9 mouse cellular contexts compared by ENCODE assay signal in the genomic region with DNA sequence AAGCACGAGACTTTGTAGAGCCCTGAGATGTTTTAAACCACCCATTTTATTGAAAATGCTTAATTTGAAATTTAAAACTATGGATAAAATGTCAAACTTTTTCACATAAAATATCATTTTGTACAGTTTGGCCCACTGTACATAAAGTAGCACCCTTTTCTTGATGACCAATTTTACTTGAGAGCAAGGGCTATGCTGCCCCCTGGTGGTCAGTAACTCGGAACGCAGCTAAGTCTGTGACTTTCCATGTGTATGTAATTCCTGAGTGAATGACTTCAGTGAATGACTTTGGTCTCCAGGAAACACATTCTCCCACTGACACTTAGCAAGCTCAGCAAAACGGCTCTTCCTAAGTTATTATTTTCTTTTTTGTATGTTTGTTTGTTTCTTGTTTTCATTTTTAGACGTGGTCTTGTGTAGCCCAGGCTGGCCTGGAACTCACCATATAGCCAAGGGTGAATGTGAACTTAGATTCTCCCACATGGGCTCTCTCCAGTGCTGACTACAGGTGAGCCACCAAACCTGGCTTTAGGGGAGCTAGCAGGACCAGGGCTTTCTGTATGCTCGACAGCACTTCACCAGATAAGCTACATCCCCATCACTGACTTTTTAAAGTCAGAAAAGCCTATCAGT. TPM values are rescaled to one million over a fixed set of nuclear protein-coding genes. Genes with fewer than 3 reads are reported as not detected.
DNase-seq lines count a peak whose midpoint lies in the region; ATAC-seq and TF ChIP-seq lines count a peak whose summit lies in the region.
"Had no signal": no experiment of that assay in that cellular context is flagged by ENCODE, and none has a peak within 500 bp of the region (broad histone marks: within the 10 kb centered on the region; RNA-seq: fewer than 3 reads in every experiment).

No protein-coding gene starts in this region.

- H3K9me3 ChIP-seq in G1E (replicated peaks) = no peaks in the 10 kb centered on the region
- no peaks in the 10 kb centered on the region for H3K9me3 ChIP-seq in liver, embryonic 13.5 days (replicated peaks)
- H3K9me3 ChIP-seq: limb, embryonic 13.5 days had no signal

- H3K27me3 ChIP-seq in G1E (ENCODE audit: insufficient read depth, low read length) = no peaks in the 10 kb centered on the region
- H3K27me3 ChIP-seq in liver, embryonic 13.5 days = no peaks in the 10 kb centered on the region
- H3K27me3 ChIP-seq: limb, embryonic 13.5 days had no signal

- no peak overlapping the region for H3K9ac ChIP-seq in liver, embryonic 13.5 days
- H3K9ac ChIP-seq: limb, embryonic 13.5 days had no signal

- no peaks in the 10 kb centered on the region for H3K4me1 ChIP-seq in G1E (ENCODE audit: insufficient read depth, low read depth, low read length)
- H3K4me1 ChIP-seq in liver, embryonic 13.5 days (replicated peaks) = no peaks in the 10 kb centered on the region
- H3K4me1 ChIP-seq: limb, embryonic 13.5 days had no signal

- H3K27ac ChIP-seq in liver, embryonic 13.5 days = no peak overlapping the region
- H3K27ac ChIP-seq: limb, embryonic 13.5 days had no signal

- 0 out of 2 replicates have a peak, but pooled peaks have one; percentile 40 for ATAC-seq in G1E (ENCODE audit: extremely low read depth, insufficient number of reproducible peaks, low FRiP score, poor library complexity, severe bottlenecking)
- ATAC-seq in frontal cortex, adult (ENCODE audit: low TSS enrichment) = peak; percentile 72
- no peak for ATAC-seq in liver, embryonic 13.5 days (ENCODE audit: low read depth)

- WGBS in liver, embryonic 13.5 days (ENCODE audit: insufficient replicate concordance) = 34% methylated on average over 6 of the region's 6 CpGs

- peak; percentile 83 for TF ChIP-seq CTCF in G1E (IDR thresholded peaks at IDR 0.05; ENCODE audit: low read depth, low read length)

- no peak overlapping the region for H3K4me2 ChIP-seq in liver, embryonic 13.5 days
- H3K4me2 ChIP-seq: limb, embryonic 13.5 days had no signal

- no peak overlapping the region for H3K4me3 ChIP-seq in G1E (ENCODE audit: low read depth, low read length)
- H3K4me3 ChIP-seq in liver, embryonic 13.5 days (replicated peaks) = no peak overlapping the region
- H3K4me3 ChIP-seq: limb, embryonic 13.5 days had no signal

- H3K36me3 ChIP-seq in G1E (replicated peaks) = peaks cover 39% of the 10 kb centered on the region
- peaks cover 40% of the 10 kb centered on the region for H3K36me3 ChIP-seq in liver, embryonic 13.5 days

- DNase-seq in B cell, adult 2 months = peak; percentile 76 to 77
- DNase-seq in G1E (ENCODE audit: low spot score) = peak; percentile 42
- DNase-seq in cerebellum, adult 18-20 months = peak; percentile 59 to 80
- peak; percentile 73 for DNase-seq in kidney, adult 9 months
- DNase-seq in liver, embryonic 13.5 days = peak; percentile 39
- peak; percentile 90 for DNase-seq in retina, embryonic 14.5 days (ENCODE audit: low spot score)
- DNase-seq in thymus, postnatal 4 days = peak; percentile 76

RNA-seq across cellular contexts. Expression of gene B4galnt3, which starts 30.1 kb away (rescaled TPM):
- not detected in 2 replicates for total RNA-seq in G1E (2014; fragmentation: Nextera tagmentation)
- not detected in 2 replicates for total RNA-seq in G1E (2017)
- not detected in 2 replicates for polyA plus RNA-seq in G1E (2012)
- polyA plus RNA-seq in liver, embryonic 13.5 days (2015; fragmentation: Nextera tagmentation; extraction: Ambion mirVana) = 0.16 and 0.29 TPM in 2 replicates

RNA-seq across cellular contexts. Expression of gene D330020A13Rik, which starts 30.2 kb away (rescaled TPM):
- total RNA-seq in G1E (2014; fragmentation: Nextera tagmentation) (not detected in 2 replicates), G1E (2017) (not detected in 2 replicates)
- not detected in 2 replicates for polyA plus RNA-seq in G1E (2012)
- not detected in 2 replicates for polyA plus RNA-seq in liver, embryonic 13.5 days (2015; fragmentation: Nextera tagmentation; extraction: Ambion mirVana)

RNA-seq across cellular contexts. Expression of gene Kdm5a, which starts 39.5 kb away (rescaled TPM):
- total RNA-seq in G1E (2014; fragmentation: Nextera tagmentation) (87.3 and 88.0 TPM in 2 replicates), G1E (2017) (111 and 137 TPM in 2 replicates)
- polyA plus RNA-seq in G1E (2012) = 23.6 and 32.3 TPM in 2 replicates
- 21.8 and 24.9 TPM in 2 replicates for polyA plus RNA-seq in liver, embryonic 13.5 days (2015; fragmentation: Nextera tagmentation; extraction: Ambion mirVana)

RNA-seq across cellular contexts. Expression of gene Ccdc77, which starts 39.8 kb away (rescaled TPM):
- 33.6 and 35.6 TPM in 2 replicates for total RNA-seq in G1E (2014; fragmentation: Nextera tagmentation)
- total RNA-seq in G1E (2017) = 31.9 and 34.1 TPM in 2 replicates
- 2.7 and 3.4 TPM in 2 replicates for polyA plus RNA-seq in G1E (2012)
- 17.2 and 21.0 TPM in 2 replicates for polyA plus RNA-seq in liver, embryonic 13.5 days (2015; fragmentation: Nextera tagmentation; extraction: Ambion mirVana)

Comparison
In these comparisons a context has a peak if more than half of its experiments do, and no peak if none do; other contexts are left out.
1. DNase-seq: peak in every context shown above with its lines; median percentile 90 in retina, embryonic 14.5 days; 76 in B cell, adult 2 months; 76 in thymus, postnatal 4 days; 73 in kidney, adult 9 months; 70 in cerebellum, adult 18-20 months; 42 in G1E; 39 in liver, embryonic 13.5 days.